Mouse (Mus musculus) heart, adult 2 months (tissue): Measurements from ENCODE around the gene Pak3.

Source experiments
- CTCF ChIP-seq: fragments of 200-600 bp; IDR thresholded peaks from 2 replicates; pipeline ENCODE4 v1.8.1; 2022; ENCODE audit warnings: antibody characterized with exemption, mild to moderate bottlenecking, moderate library complexity
- EP300 ChIP-seq: fragments of 200-500 bp; IDR thresholded peaks from 2 replicates; pipeline ENCODE4 v1.6.1; 2011; ENCODE audit warnings: low read depth, low read length, control low read depth; ENCODE audit not compliant: insufficient read depth
- POLR2A ChIP-seq: fragments of 200-500 bp; IDR thresholded peaks from 2 replicates; pipeline ENCODE4 v1.6.1; 2011; ENCODE audit warnings: mild to moderate bottlenecking, low read depth, low read length, control low read depth; ENCODE audit not compliant: insufficient read depth

- TF ChIP-seq POLR2A, result no peak
- TF ChIP-seq CTCF, result no peak
- no peak for TF ChIP-seq EP300
Measured at GRCm38 (mm10) chrX:143818961-143819360, 300.6 kb downstream of the Pak3 start.
